Mouse (Mus musculus): ENCODE data around the gene Hist1h2bl. TPM values are rescaled to one million over a fixed set of nuclear protein-coding genes. Genes with fewer than 3 reads are reported as not detected.
"Not testable (repeated sequence)": the region's sequence is repeated elsewhere in the genome, so short reads cannot be mapped to it uniquely, and the experiment has no call there.

Hist1h2bl gene
- polyA plus RNA-seq, 1 experiment from 2014 or later, result 3.5 TPM

DNA sequence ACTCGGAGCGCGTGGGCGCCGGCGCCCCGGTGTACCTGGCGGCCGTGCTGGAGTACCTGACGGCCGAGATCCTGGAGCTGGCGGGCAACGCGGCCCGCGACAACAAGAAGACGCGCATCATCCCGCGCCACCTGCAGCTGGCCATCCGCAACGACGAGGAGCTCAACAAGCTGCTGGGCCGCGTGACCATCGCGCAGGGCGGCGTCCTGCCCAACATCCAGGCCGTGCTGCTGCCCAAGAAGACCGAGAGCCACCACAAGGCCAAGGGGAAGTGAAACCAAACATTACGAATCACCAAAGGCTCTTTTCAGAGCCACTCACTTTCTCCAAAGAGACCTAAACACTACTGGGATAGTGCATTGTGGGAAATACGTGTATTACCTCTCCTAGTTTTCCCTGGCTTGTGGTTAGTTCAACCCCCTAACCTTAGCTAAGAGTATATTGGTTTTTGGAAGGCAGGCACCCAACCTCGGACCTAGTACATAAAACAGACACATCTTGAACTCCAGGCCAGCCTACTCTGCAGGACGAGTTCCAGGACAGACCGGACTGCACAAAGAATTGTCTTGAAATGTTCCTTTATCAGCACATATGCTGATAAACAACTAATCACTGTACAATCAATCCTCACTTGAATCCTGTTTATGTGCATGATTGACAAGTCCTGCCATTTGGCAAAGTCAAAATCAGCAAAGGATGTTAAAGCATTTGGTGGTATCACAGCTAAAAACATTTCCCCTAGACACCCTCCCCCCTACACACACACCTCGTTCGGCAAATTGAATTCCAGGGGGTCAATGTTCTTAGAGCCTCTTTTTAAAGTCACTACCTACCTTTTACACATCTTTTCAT lies 823 bp upstream of the Hist1h2bl start:
- peaks cover 24% of the 10 kb centered on the region for H3K4me1 ChIP-seq (replicated peaks; ENCODE audit: control insufficient read depth, insufficient read depth, low read length)
- H3K27me3 ChIP-seq (replicated peaks; ENCODE audit: control insufficient read depth, insufficient read depth, low read length); H3K9me3 ChIP-seq (ENCODE audit: control insufficient read depth, low read length); ATAC-seq (replicated peaks; ENCODE audit: low FRiP score, low TSS enrichment, low read depth); H3K36me3 ChIP-seq (ENCODE audit: control insufficient read depth, insufficient read depth, low read length): not testable (repeated sequence)
- WGBS, result 0% methylated on average over 9 of the region's 38 CpGs
- H3K9ac ChIP-seq (ENCODE audit: low read length), result peak overlapping the region; percentile 91
- peak overlapping the region; percentile 50 for H3K4me3 ChIP-seq (ENCODE audit: low read depth, low read length)
- H3K4me2 ChIP-seq (ENCODE audit: low read length), result peak overlapping the region; percentile 82
- peak overlapping the region; percentile 98 for H3K27ac ChIP-seq (ENCODE audit: low read depth)
- DNase-seq (ENCODE audit: low spot score), result peak; percentile 78

DNA sequence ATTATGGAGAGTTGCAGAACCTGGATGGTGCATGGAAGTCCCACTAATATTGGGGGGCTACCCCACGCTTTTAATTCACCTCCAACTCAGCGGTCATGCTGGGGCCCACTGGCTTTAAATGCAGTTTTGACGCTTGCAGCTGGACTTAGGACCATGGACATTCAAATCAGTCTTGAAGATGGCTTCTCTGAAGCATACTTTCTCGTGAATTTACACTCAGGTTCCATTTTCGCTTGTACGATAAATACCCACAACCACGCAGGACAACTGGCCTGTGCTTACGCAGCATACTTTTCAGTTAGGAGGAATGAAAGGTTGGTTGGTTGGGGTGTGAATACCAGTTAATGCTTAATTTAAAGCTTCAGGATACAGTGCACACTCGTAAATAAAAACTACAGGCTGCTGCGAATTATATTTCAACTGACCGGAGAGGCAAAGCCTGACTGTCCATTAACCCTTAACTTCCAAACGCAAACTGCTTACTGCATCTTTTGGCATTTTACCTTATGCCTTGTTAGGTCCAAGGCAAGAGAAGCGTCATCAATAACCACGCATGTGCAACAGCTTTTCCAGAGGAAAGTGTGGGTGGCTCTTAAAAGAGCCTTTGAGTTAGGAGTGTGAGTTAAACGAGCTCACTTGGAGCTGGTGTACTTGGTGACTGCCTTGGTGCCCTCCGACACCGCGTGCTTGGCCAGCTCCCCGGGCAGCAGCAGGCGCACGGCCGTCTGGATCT lies 646 bp downstream of the Hist1h2bl start:
- DNase-seq (ENCODE audit: low spot score), result peak; percentile 73
- under 1% methylated on average over 20 of the region's 22 CpGs for WGBS
- peak overlapping the region; percentile 73 for H3K9ac ChIP-seq (ENCODE audit: low read length)
- no peak for ATAC-seq (replicated peaks; ENCODE audit: low FRiP score, low TSS enrichment, low read depth)
- H3K4me2 ChIP-seq (ENCODE audit: low read length), result peak overlapping the region; percentile 91
- peak overlapping the region; percentile 50 for H3K4me3 ChIP-seq (ENCODE audit: low read depth, low read length)
- H3K36me3 ChIP-seq (ENCODE audit: control insufficient read depth, insufficient read depth, low read length), result no peaks in the 10 kb centered on the region
- peak overlapping the region; percentile 98 for H3K27ac ChIP-seq (ENCODE audit: low read depth)
- no peaks in the 10 kb centered on the region for H3K9me3 ChIP-seq (ENCODE audit: control insufficient read depth, low read length)
- H3K27me3 ChIP-seq (replicated peaks; ENCODE audit: control insufficient read depth, insufficient read depth, low read length), result no peaks in the 10 kb centered on the region
- peaks cover 18% of the 10 kb centered on the region for H3K4me1 ChIP-seq (replicated peaks; ENCODE audit: control insufficient read depth, insufficient read depth, low read length)

DNA sequence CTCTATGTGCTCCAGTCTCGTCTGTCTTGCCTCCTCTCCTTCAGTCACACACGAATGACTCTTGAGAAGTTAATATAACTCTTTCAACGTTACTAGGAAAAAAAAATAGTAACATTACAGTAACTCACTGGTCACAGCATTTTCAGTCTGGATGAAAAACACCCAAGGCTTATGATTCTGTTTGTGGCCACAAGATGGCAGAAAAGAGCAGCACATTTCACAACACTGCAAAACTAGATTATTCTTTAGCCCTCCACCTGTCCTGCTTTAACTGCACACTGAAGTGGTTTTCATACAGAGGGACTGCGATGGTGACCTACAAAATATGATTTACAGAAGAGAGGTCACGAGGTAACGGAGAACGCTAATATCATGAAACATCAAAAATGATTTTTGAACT lies 1.2 kb downstream of the Hist1h2bl start:
- no peaks in the 10 kb centered on the region for H3K27me3 ChIP-seq (replicated peaks; ENCODE audit: control insufficient read depth, insufficient read depth, low read length)
- peak overlapping the region; percentile 98 for H3K27ac ChIP-seq (ENCODE audit: low read depth)
- H3K9ac ChIP-seq (ENCODE audit: low read length), result peak overlapping the region; percentile 73
- H3K4me1 ChIP-seq (replicated peaks; ENCODE audit: control insufficient read depth, insufficient read depth, low read length), result peaks cover 16% of the 10 kb centered on the region
- DNase-seq (ENCODE audit: low spot score) (peak; percentile 68), ATAC-seq (replicated peaks; ENCODE audit: low FRiP score, low TSS enrichment, low read depth) (0 out of 2 replicates have a peak, but pooled peaks have one; percentile 7)
- no peaks in the 10 kb centered on the region for H3K36me3 ChIP-seq (ENCODE audit: control insufficient read depth, insufficient read depth, low read length)
- under 1% methylated on average over 7 of the region's 7 CpGs for WGBS
- H3K4me2 ChIP-seq (ENCODE audit: low read length), result peak overlapping the region; percentile 91
- H3K4me3 ChIP-seq (ENCODE audit: low read depth, low read length), result peak overlapping the region; percentile 50
- H3K9me3 ChIP-seq (ENCODE audit: control insufficient read depth, low read length), result no peaks in the 10 kb centered on the region

DNA sequence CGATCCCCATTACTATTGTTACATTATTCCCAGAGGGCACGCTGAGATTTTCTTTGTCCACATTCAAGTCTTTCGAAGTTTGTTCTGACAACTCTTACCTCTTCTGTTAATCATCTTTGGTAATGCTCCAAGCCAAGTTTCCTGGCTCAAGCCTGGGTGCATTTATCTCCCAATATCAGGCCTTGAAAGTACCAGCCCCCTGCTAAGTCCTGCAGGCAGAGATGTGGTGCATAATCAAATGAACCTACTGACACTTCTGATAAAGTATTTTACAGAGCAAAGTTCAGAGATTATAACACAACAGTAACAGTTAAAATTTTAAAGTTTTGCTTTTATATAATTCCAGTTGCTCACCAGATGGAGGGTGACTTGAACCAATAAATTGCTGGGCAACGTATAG lies 4.2 kb downstream of the Hist1h2bl start:
- H3K27ac ChIP-seq (ENCODE audit: low read depth), result no peak overlapping the region
- peak overlapping the region; percentile 52 for H3K4me2 ChIP-seq (ENCODE audit: low read length)
- WGBS, result 27% methylated on average over 4 of the region's 4 CpGs
- H3K9ac ChIP-seq (ENCODE audit: low read length), result no peak overlapping the region
- no peaks in the 10 kb centered on the region for H3K9me3 ChIP-seq (ENCODE audit: control insufficient read depth, low read length)
- H3K4me1 ChIP-seq (replicated peaks; ENCODE audit: control insufficient read depth, insufficient read depth, low read length), result peaks cover 5% of the 10 kb centered on the region
- no peak for DNase-seq (ENCODE audit: low spot score)
- H3K27me3 ChIP-seq (replicated peaks; ENCODE audit: control insufficient read depth, insufficient read depth, low read length), result no peaks in the 10 kb centered on the region
- no peak for ATAC-seq (replicated peaks; ENCODE audit: low FRiP score, low TSS enrichment, low read depth)
- no peaks in the 10 kb centered on the region for H3K36me3 ChIP-seq (ENCODE audit: control insufficient read depth, insufficient read depth, low read length)
- H3K4me3 ChIP-seq (ENCODE audit: low read depth, low read length), result peak overlapping the region; percentile 76

DNA sequence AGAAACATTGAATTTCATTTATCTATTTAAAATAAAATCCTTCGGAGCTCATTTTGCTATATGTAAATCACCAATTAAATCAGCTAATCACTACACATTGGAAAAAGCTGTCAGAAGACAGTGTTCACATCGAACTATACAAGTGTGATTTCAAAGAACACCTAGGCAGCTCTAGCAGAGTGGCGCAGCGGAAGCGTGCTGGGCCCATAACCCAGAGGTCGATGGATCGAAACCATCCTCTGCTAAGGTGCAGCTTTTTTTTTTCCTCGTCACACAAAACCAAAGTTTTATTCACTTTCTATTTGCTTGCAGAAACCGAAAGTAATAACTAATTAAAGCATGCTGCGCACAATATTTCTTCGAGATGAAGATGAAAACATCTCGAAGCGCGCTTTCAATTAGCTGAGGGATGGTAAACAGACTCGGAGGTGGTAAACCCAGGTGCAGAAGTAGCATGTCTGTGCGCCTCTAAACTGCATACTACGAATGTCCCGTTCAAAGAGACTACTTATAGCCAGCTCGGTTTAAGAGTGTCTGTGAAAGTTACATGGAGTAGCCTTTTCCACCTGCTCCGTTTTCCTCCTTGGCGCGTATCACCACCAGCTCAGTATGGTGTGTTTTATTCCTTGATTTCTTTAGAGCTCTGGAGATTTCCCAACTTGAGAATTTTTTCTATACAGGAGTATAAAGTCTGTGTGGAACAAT lies 5.0 kb downstream of the Hist1h2bl start:
- WGBS, result 3% methylated on average over 22 of the region's 22 CpGs
- ATAC-seq (replicated peaks; ENCODE audit: low FRiP score, low TSS enrichment, low read depth), result peak; percentile 88

DNA sequence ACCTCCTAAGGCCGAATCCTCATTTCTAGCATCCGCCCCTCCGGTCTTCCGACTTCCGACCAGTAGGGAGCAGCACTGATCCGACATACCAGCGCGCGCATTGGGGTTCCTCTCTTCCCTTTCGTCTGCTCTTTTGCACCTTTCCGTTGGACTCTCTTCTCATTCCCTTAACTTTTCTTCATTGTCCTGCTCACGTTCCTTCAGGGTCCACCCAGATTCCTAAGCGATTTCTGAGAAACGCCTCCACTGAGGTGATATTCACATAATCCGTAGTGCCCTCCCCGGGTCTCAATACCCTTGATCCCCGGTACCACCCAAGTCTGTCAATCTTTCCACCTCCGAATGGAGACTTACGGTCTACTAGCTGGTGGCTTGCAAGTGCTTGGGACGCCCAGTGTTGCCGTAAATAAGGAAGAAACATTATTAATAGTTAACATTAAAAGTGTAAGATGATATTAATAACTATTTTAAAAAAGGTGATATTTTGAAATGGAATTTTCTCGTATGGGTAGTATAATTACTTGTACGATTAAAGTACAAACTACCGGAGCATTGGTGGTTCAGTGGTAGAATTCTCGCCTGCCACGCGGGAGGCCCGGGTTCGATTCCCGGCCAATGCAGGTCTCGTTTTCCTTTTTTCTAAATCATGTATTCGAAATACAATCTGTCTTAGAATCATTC lies 5.8 kb downstream of the Hist1h2bl start:
- Histone ChIP-seq H3K9me3 (ENCODE audit: control insufficient read depth, low read length) (no peaks in the 10 kb centered on the region), H3K36me3 (ENCODE audit: control insufficient read depth, insufficient read depth, low read length) (no peaks in the 10 kb centered on the region), H3K4me1 (replicated peaks; ENCODE audit: control insufficient read depth, insufficient read depth, low read length) (peaks cover 2% of the 10 kb centered on the region), H3K27ac (ENCODE audit: low read depth) (peak overlapping the region; percentile 67; the same call in 1 of the 2 replicates), H3K27me3 (replicated peaks; ENCODE audit: control insufficient read depth, insufficient read depth, low read length) (no peaks in the 10 kb centered on the region), H3K9ac (ENCODE audit: low read length) (peak overlapping the region; percentile 66), H3K4me3 (ENCODE audit: low read depth, low read length) (peak overlapping the region; percentile 76), H3K4me2 (ENCODE audit: low read length) (peak overlapping the region; percentile 52)
- DNase-seq (ENCODE audit: low spot score) (peak; percentile 95), ATAC-seq (replicated peaks; ENCODE audit: low FRiP score, low TSS enrichment, low read depth) (peak; percentile 86)
- under 1% methylated on average over 32 of the region's 32 CpGs for WGBS

More for the DNA sequence above, 5.0 kb downstream of the Hist1h2bl start:
- H3K27me3 ChIP-seq (replicated peaks; ENCODE audit: control insufficient read depth, insufficient read depth, low read length), result no peaks in the 10 kb centered on the region
- peak overlapping the region; percentile 76 for H3K4me3 ChIP-seq (ENCODE audit: low read depth, low read length)
- peak; percentile 91 for DNase-seq (ENCODE audit: low spot score)
- H3K4me1 ChIP-seq (replicated peaks; ENCODE audit: control insufficient read depth, insufficient read depth, low read length), result peaks cover 5% of the 10 kb centered on the region
- H3K9me3 ChIP-seq (ENCODE audit: control insufficient read depth, low read length), result no peaks in the 10 kb centered on the region
- H3K36me3 ChIP-seq (ENCODE audit: control insufficient read depth, insufficient read depth, low read length), result no peaks in the 10 kb centered on the region
- peak overlapping the region; percentile 52 for H3K4me2 ChIP-seq (ENCODE audit: low read length)
- H3K9ac ChIP-seq (ENCODE audit: low read length), result peak overlapping the region; percentile 22
- no peak overlapping the region for H3K27ac ChIP-seq (ENCODE audit: low read depth)

DNA sequence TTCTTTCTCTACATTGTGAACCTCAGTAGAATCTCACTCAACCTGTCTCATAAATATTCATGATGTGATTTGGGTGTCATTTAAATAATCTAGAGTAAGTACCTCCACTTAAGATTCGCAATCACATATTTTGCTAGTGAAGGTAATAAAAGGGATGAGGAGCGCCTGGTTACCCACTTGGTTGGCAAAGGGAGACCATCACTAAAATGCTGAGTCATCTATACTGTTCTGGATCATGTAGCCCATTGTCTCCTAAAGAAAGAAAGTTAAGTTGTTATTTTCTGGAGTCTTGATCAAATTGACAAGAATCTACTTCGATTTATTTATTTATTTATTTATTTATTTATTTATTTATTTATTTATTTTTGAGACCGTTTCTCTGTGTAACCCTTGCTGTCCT lies 9.3 kb downstream of the Hist1h2bl start:
- Histone ChIP-seq H3K4me1 (replicated peaks; ENCODE audit: control insufficient read depth, insufficient read depth, low read length) (no peaks in the 10 kb centered on the region), H3K9ac (ENCODE audit: low read length) (no peak overlapping the region), H3K9me3 (ENCODE audit: control insufficient read depth, low read length) (no peaks in the 10 kb centered on the region), H3K4me2 (ENCODE audit: low read length) (no peak overlapping the region), H3K36me3 (ENCODE audit: control insufficient read depth, insufficient read depth, low read length) (no peaks in the 10 kb centered on the region), H3K27me3 (replicated peaks; ENCODE audit: control insufficient read depth, insufficient read depth, low read length) (no peaks in the 10 kb centered on the region), H3K27ac (ENCODE audit: low read depth) (no peak overlapping the region), H3K4me3 (ENCODE audit: low read depth, low read length) (no peak overlapping the region)
- 71% methylated on average over 4 of the region's 4 CpGs for WGBS
- no peak for ATAC-seq (replicated peaks; ENCODE audit: low FRiP score, low TSS enrichment, low read depth)
- DNase-seq (ENCODE audit: low spot score), result no peak

DNA sequence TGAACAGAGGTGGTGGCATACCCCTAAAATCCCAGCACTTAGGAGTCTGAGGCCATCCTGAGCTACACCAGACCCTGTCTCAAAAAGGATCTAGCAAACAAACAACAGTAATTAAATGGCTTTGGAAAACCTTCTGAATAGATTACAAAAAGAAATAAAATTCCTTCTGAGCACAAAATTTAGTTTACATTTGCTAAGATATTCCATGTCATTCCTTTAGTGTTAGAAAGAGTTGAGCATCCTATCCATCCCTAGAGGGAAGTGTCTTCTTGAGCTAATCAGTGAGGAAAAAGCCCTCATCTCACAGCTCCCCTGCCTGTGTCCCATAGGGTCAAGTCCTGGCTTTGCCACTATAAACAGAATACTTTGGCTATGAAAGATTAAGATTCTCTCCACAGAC lies 18.1 kb downstream of the Hist1h2bl start, which contains the start of gene Olfr1359:
Gene Olfr1359, plus strand, starts transcription at position 301 of the 400 bp plus-strand sequence.
- no peak for ATAC-seq (replicated peaks; ENCODE audit: low FRiP score, low TSS enrichment, low read depth)
- H3K9ac ChIP-seq (ENCODE audit: low read length), result no peak within 1 kb of the TSS
- no peaks in the 10 kb centered on the region for H3K4me1 ChIP-seq (replicated peaks; ENCODE audit: control insufficient read depth, insufficient read depth, low read length)
- H3K27me3 ChIP-seq (replicated peaks; ENCODE audit: control insufficient read depth, insufficient read depth, low read length), result no peaks in the 10 kb centered on the region
- H3K4me2 ChIP-seq (ENCODE audit: low read length), result no peak within 1 kb of the TSS
- H3K36me3 ChIP-seq (ENCODE audit: control insufficient read depth, insufficient read depth, low read length), result no peaks in the 10 kb centered on the region
- H3K9me3 ChIP-seq (ENCODE audit: control insufficient read depth, low read length), result no peaks in the 10 kb centered on the region
- H3K27ac ChIP-seq (ENCODE audit: low read depth), result no peak within 1 kb of the TSS
- H3K4me3 ChIP-seq (ENCODE audit: low read depth, low read length), result no peak within 1 kb of the TSS
- DNase-seq (ENCODE audit: low spot score), result no peak
